Mouse (Mus musculus): ENCODE results near the gene Cacna1c. TPM values are rescaled to one million over a fixed set of nuclear protein-coding genes. Genes with fewer than 3 reads are reported as not detected.

Cacna1c gene
- polyA plus RNA-seq, 1 experiment from 2014 or later = 5.2 TPM

GRCm38 (mm10) chr6:118738656-118739055 is 457.6 kb downstream of the Cacna1c start:
- ATAC-seq = no peak
- H3K36me3 ChIP-seq = peaks cover 7% of the 10 kb centered on the region; the same call in 1 of the 2 replicates
- no peaks in the 10 kb centered on the region for H3K4me1 ChIP-seq (replicated peaks)
- H3K9me3 ChIP-seq = no peaks in the 10 kb centered on the region
- no peaks in the 10 kb centered on the region for H3K27me3 ChIP-seq
- no peak overlapping the region for H3K9ac ChIP-seq (replicated peaks)
- H3K4me2 ChIP-seq (replicated peaks) = no peak overlapping the region
- 64% methylated on average over 3 of the region's 3 CpGs for WGBS
- no peak overlapping the region for H3K4me3 ChIP-seq (replicated peaks)
- H3K27ac ChIP-seq = no peak overlapping the region

- 82% methylated on average over 6 of the region's 6 CpGs for WGBS
- no peak for ATAC-seq
- no peak overlapping the region for H3K4me3 ChIP-seq (replicated peaks)
- H3K9me3 ChIP-seq = no peaks in the 10 kb centered on the region
- H3K27me3 ChIP-seq = no peaks in the 10 kb centered on the region
- H3K27ac ChIP-seq = no peak overlapping the region
- H3K4me2 ChIP-seq (replicated peaks) = no peak overlapping the region
- H3K4me1 ChIP-seq (replicated peaks) = no peaks in the 10 kb centered on the region
- no peak overlapping the region for H3K9ac ChIP-seq (replicated peaks)
- H3K36me3 ChIP-seq = peaks cover 7% of the 10 kb centered on the region; the same call in 1 of the 2 replicates
These were observed 459.1 kb downstream of the Cacna1c start for GRCm38 (mm10) chr6:118737078-118737477.

- 88% methylated on average over 7 of the region's 7 CpGs for WGBS
- H3K4me1 ChIP-seq (replicated peaks) = no peaks in the 10 kb centered on the region
- H3K9ac ChIP-seq (replicated peaks) = no peak overlapping the region
- peaks cover 7% of the 10 kb centered on the region; the same call in 1 of the 2 replicates for H3K36me3 ChIP-seq
- no peak overlapping the region for H3K27ac ChIP-seq
- H3K4me3 ChIP-seq (replicated peaks) = no peak overlapping the region
- H3K9me3 ChIP-seq = no peaks in the 10 kb centered on the region
- ATAC-seq = no peak
- H3K27me3 ChIP-seq = no peaks in the 10 kb centered on the region
- H3K4me2 ChIP-seq (replicated peaks) = no peak overlapping the region
These were observed 459.7 kb downstream of the Cacna1c start for GRCm38 (mm10) chr6:118736491-118736890.

GRCm38 (mm10) chr6:118735145-118735544 is 461.1 kb downstream of the Cacna1c start:
- no peak overlapping the region for H3K4me3 ChIP-seq (replicated peaks)
- ATAC-seq = no peak
- H3K27ac ChIP-seq = no peak overlapping the region
- no peaks in the 10 kb centered on the region for H3K4me1 ChIP-seq (replicated peaks)
- H3K36me3 ChIP-seq = peaks cover 11% of the 10 kb centered on the region
- H3K9me3 ChIP-seq = 0 out of 2 replicates have a peak, but pooled peaks cover 2% of the 10 kb centered on the region
- H3K27me3 ChIP-seq = no peaks in the 10 kb centered on the region
- no peak overlapping the region for H3K4me2 ChIP-seq (replicated peaks)
- 88% methylated on average over 3 of the region's 3 CpGs for WGBS
- H3K9ac ChIP-seq (replicated peaks) = no peak overlapping the region

GRCm38 (mm10) chr6:118731937-118732336 is 464.3 kb downstream of the Cacna1c start:
- Histone ChIP-seq H3K9me3 (0 out of 2 replicates have a peak, but pooled peaks cover 5% of the 10 kb centered on the region), H3K4me3 (replicated peaks) (no peak overlapping the region), H3K36me3 (peaks cover 19% of the 10 kb centered on the region), H3K4me2 (replicated peaks) (no peak overlapping the region), H3K4me1 (replicated peaks) (no peaks in the 10 kb centered on the region), H3K27ac (no peak overlapping the region), H3K27me3 (no peaks in the 10 kb centered on the region), H3K9ac (replicated peaks) (no peak overlapping the region)
- 94% methylated on average over 3 of the region's 3 CpGs for WGBS
- ATAC-seq = no peak

- Histone ChIP-seq H3K4me2 (replicated peaks) (no peak overlapping the region), H3K36me3 (peaks cover 6% of the 10 kb centered on the region), H3K4me1 (replicated peaks) (0 out of 2 replicates have a peak, but pooled peaks cover 4% of the 10 kb centered on the region), H3K27me3 (no peaks in the 10 kb centered on the region), H3K4me3 (replicated peaks) (no peak overlapping the region), H3K9ac (replicated peaks) (no peak overlapping the region), H3K9me3 (0 out of 2 replicates have a peak, but pooled peaks cover under 1% of the 10 kb centered on the region), H3K27ac (no peak overlapping the region)
- WGBS = 58% methylated on average over 4 of the region's 4 CpGs
- no peak for ATAC-seq
These were observed 471.3 kb downstream of the Cacna1c start for GRCm38 (mm10) chr6:118724908-118725307.

- 67% methylated on average over 6 of the region's 6 CpGs for WGBS
- Histone ChIP-seq H3K4me1 (replicated peaks) (0 out of 2 replicates have a peak, but pooled peaks cover 4% of the 10 kb centered on the region), H3K27ac (no peak overlapping the region), H3K9ac (replicated peaks) (no peak overlapping the region), H3K4me2 (replicated peaks) (no peak overlapping the region), H3K36me3 (peaks cover under 1% of the 10 kb centered on the region; the same call in 1 of the 2 replicates), H3K9me3 (no peaks in the 10 kb centered on the region), H3K4me3 (replicated peaks) (no peak overlapping the region), H3K27me3 (no peaks in the 10 kb centered on the region)
- no peak for ATAC-seq
These were observed 471.8 kb downstream of the Cacna1c start for GRCm38 (mm10) chr6:118724388-118724787.

GRCm38 (mm10) chr6:118722336-118722735 is 473.9 kb downstream of the Cacna1c start:
- no peak overlapping the region for H3K4me2 ChIP-seq (replicated peaks)
- H3K4me3 ChIP-seq (replicated peaks) = no peak overlapping the region
- no peaks in the 10 kb centered on the region for H3K36me3 ChIP-seq
- no peak overlapping the region for H3K9ac ChIP-seq (replicated peaks)
- 74% methylated on average over 6 of the region's 6 CpGs for WGBS
- H3K9me3 ChIP-seq = no peaks in the 10 kb centered on the region
- no peaks in the 10 kb centered on the region for H3K27me3 ChIP-seq
- H3K4me1 ChIP-seq (replicated peaks) = 0 out of 2 replicates have a peak, but pooled peaks cover 4% of the 10 kb centered on the region
- H3K27ac ChIP-seq = no peak overlapping the region
- no peak for ATAC-seq

GRCm38 (mm10) chr6:118719486-118719885 is 476.7 kb downstream of the Cacna1c start:
- H3K9ac ChIP-seq (replicated peaks) = no peak overlapping the region
- 97% methylated on average over 1 of the region's 1 CpGs for WGBS
- no peak overlapping the region for H3K27ac ChIP-seq
- H3K4me3 ChIP-seq (replicated peaks) = no peak overlapping the region
- H3K36me3 ChIP-seq = no peaks in the 10 kb centered on the region
- no peaks in the 10 kb centered on the region for H3K27me3 ChIP-seq
- no peak overlapping the region for H3K4me2 ChIP-seq (replicated peaks)
- no peaks in the 10 kb centered on the region for H3K4me1 ChIP-seq (replicated peaks)
- no peak for ATAC-seq
- no peaks in the 10 kb centered on the region for H3K9me3 ChIP-seq

- no peaks in the 10 kb centered on the region for H3K27me3 ChIP-seq
- no peak for ATAC-seq
- H3K4me2 ChIP-seq (replicated peaks) = no peak overlapping the region
- H3K36me3 ChIP-seq = peaks cover 9% of the 10 kb centered on the region; the same call in 1 of the 2 replicates
- H3K4me3 ChIP-seq (replicated peaks) = no peak overlapping the region
- H3K27ac ChIP-seq = no peak overlapping the region
- H3K9me3 ChIP-seq = no peaks in the 10 kb centered on the region
- WGBS = 92% methylated on average over 5 of the region's 5 CpGs
- H3K4me1 ChIP-seq (replicated peaks) = 0 out of 2 replicates have a peak, but pooled peaks cover 4% of the 10 kb centered on the region
- no peak overlapping the region for H3K9ac ChIP-seq (replicated peaks)
These were observed 482.9 kb downstream of the Cacna1c start for GRCm38 (mm10) chr6:118713286-118713685.

GRCm38 (mm10) chr6:118711677-118712322 is 484.4 kb downstream of the Cacna1c start:
- WGBS = 77% methylated on average over 14 of the region's 14 CpGs
- no peak for ATAC-seq
- Histone ChIP-seq H3K27ac (no peak overlapping the region), H3K4me2 (replicated peaks) (no peak overlapping the region), H3K4me3 (replicated peaks) (no peak overlapping the region), H3K4me1 (replicated peaks) (0 out of 2 replicates have a peak, but pooled peaks cover 11% of the 10 kb centered on the region), H3K27me3 (no peaks in the 10 kb centered on the region), H3K9ac (replicated peaks) (no peak overlapping the region), H3K36me3 (peaks cover 9% of the 10 kb centered on the region; the same call in 1 of the 2 replicates), H3K9me3 (no peaks in the 10 kb centered on the region)

GRCm38 (mm10) chr6:118707066-118707465 is 489.2 kb downstream of the Cacna1c start:
- H3K9ac ChIP-seq (replicated peaks) = no peak overlapping the region
- 0 out of 2 replicates have a peak, but pooled peaks cover 11% of the 10 kb centered on the region for H3K4me1 ChIP-seq (replicated peaks)
- H3K4me3 ChIP-seq (replicated peaks) = no peak overlapping the region
- H3K9me3 ChIP-seq = no peaks in the 10 kb centered on the region
- peaks cover 9% of the 10 kb centered on the region; the same call in 1 of the 2 replicates for H3K36me3 ChIP-seq
- ATAC-seq = 0 out of 2 replicates have a peak, but pooled peaks have one; percentile 11
- no peak overlapping the region for H3K27ac ChIP-seq
- H3K4me2 ChIP-seq (replicated peaks) = no peak overlapping the region
- WGBS = 64% methylated on average over 4 of the region's 4 CpGs
- H3K27me3 ChIP-seq = no peaks in the 10 kb centered on the region

Data from midbrain, embryonic 13.5 days (tissue).